Mouse (Mus musculus): ENCODE results near the gene Aldh3b1. TPM values are rescaled to one million over a fixed set of nuclear protein-coding genes. Genes with fewer than 3 reads are reported as not detected.

Aldh3b1 gene
- polyA plus RNA-seq, 1 experiment from 2014 or later = 1.7 TPM

Other genes starting within 250 kb of the Aldh3b1 start
- 7.3 and 7.9 TPM in 2 replicates for gene Lrp5, start 243.2 kb downstream of the Aldh3b1 start, polyA plus RNA-seq (2015; fragmentation: Nextera tagmentation; extraction: Ambion mirVana)
- gene 1810055G02Rik, start 221.5 kb downstream of the Aldh3b1 start, polyA plus RNA-seq (2015; fragmentation: Nextera tagmentation; extraction: Ambion mirVana) = 47.5 and 47.6 TPM in 2 replicates
- 34.1 and 36.0 TPM in 2 replicates for gene Kmt5b, start 162.4 kb downstream of the Aldh3b1 start, polyA plus RNA-seq (2015; fragmentation: Nextera tagmentation; extraction: Ambion mirVana)
- 54.8 and 56.5 TPM in 2 replicates for gene Chka, start 78.0 kb downstream of the Aldh3b1 start, polyA plus RNA-seq (2015; fragmentation: Nextera tagmentation; extraction: Ambion mirVana)
- gene Tcirg1, start 22.7 kb downstream of the Aldh3b1 start, polyA plus RNA-seq (2015; fragmentation: Nextera tagmentation; extraction: Ambion mirVana) = 53.7 and 58.0 TPM in 2 replicates
- 258 and 278 TPM in 2 replicates for gene Ndufs8, start 17.0 kb downstream of the Aldh3b1 start, polyA plus RNA-seq (2015; fragmentation: Nextera tagmentation; extraction: Ambion mirVana)
- 15.8 and 16.6 TPM in 2 replicates for gene Unc93b1, start 5.4 kb upstream of the Aldh3b1 start, polyA plus RNA-seq (2015; fragmentation: Nextera tagmentation; extraction: Ambion mirVana)
- 0.24 TPM in 1 of 2 replicates, not detected in the other for gene Aldh3b3, start 28.8 kb upstream of the Aldh3b1 start, polyA plus RNA-seq (2015; fragmentation: Nextera tagmentation; extraction: Ambion mirVana)
- 7.9 and 8.2 TPM in 2 replicates for gene Aldh3b2, start 42.5 kb upstream of the Aldh3b1 start, polyA plus RNA-seq (2015; fragmentation: Nextera tagmentation; extraction: Ambion mirVana)
- 3.1 and 3.7 TPM in 2 replicates for gene Acy3, start 56.8 kb upstream of the Aldh3b1 start, polyA plus RNA-seq (2015; fragmentation: Nextera tagmentation; extraction: Ambion mirVana)
- gene Tbx10, start 62.9 kb upstream of the Aldh3b1 start, polyA plus RNA-seq (2015; fragmentation: Nextera tagmentation; extraction: Ambion mirVana) = not detected in 2 replicates
- 36.5 and 37.8 TPM in 2 replicates for gene Nudt8, start 70.8 kb upstream of the Aldh3b1 start, polyA plus RNA-seq (2015; fragmentation: Nextera tagmentation; extraction: Ambion mirVana)
- 5.6 and 6.5 TPM in 2 replicates for gene Gm49405, start 70.8 kb upstream of the Aldh3b1 start, polyA plus RNA-seq (2015; fragmentation: Nextera tagmentation; extraction: Ambion mirVana)
- 7.3 and 8.1 TPM in 2 replicates for gene Doc2g, start 73.5 kb upstream of the Aldh3b1 start, polyA plus RNA-seq (2015; fragmentation: Nextera tagmentation; extraction: Ambion mirVana)
- gene Ndufv1, start 83.0 kb upstream of the Aldh3b1 start, polyA plus RNA-seq (2015; fragmentation: Nextera tagmentation; extraction: Ambion mirVana) = 178 and 206 TPM in 2 replicates
- gene Gstp1, start 108.2 kb upstream of the Aldh3b1 start, polyA plus RNA-seq (2015; fragmentation: Nextera tagmentation; extraction: Ambion mirVana) = 535 and 609 TPM in 2 replicates
- 1.2 and 3.4 TPM in 2 replicates for gene Gstp2, start 116.2 kb upstream of the Aldh3b1 start, polyA plus RNA-seq (2015; fragmentation: Nextera tagmentation; extraction: Ambion mirVana)
- gene Gstp3, start 129.8 kb upstream of the Aldh3b1 start, polyA plus RNA-seq (2015; fragmentation: Nextera tagmentation; extraction: Ambion mirVana) = 0.32 and 0.41 TPM in 2 replicates
- not detected in 2 replicates for gene Cabp2, start 151.8 kb upstream of the Aldh3b1 start, polyA plus RNA-seq (2015; fragmentation: Nextera tagmentation; extraction: Ambion mirVana)
- 55.6 and 62.3 TPM in 2 replicates for gene Cdk2ap2, start 167.4 kb upstream of the Aldh3b1 start, polyA plus RNA-seq (2015; fragmentation: Nextera tagmentation; extraction: Ambion mirVana)
- 6.4 and 8.3 TPM in 2 replicates for gene Pitpnm1, start 170.2 kb upstream of the Aldh3b1 start, polyA plus RNA-seq (2015; fragmentation: Nextera tagmentation; extraction: Ambion mirVana)
- 97.6 and 107 TPM in 2 replicates for gene Aip, start 196.1 kb upstream of the Aldh3b1 start, polyA plus RNA-seq (2015; fragmentation: Nextera tagmentation; extraction: Ambion mirVana)
- not detected in 2 replicates for gene Gpr152, start 210.0 kb upstream of the Aldh3b1 start, polyA plus RNA-seq (2015; fragmentation: Nextera tagmentation; extraction: Ambion mirVana)
- gene Cabp4, start 214.2 kb upstream of the Aldh3b1 start, polyA plus RNA-seq (2015; fragmentation: Nextera tagmentation; extraction: Ambion mirVana) = not detected in 2 replicates
- 129 and 150 TPM in 2 replicates for gene Coro1b, start 218.8 kb upstream of the Aldh3b1 start, polyA plus RNA-seq (2015; fragmentation: Nextera tagmentation; extraction: Ambion mirVana)
- 2.8 and 3.0 TPM in 2 replicates for gene Ptprcap, start 223.8 kb upstream of the Aldh3b1 start, polyA plus RNA-seq (2015; fragmentation: Nextera tagmentation; extraction: Ambion mirVana)
- gene Rps6kb2, start 233.5 kb upstream of the Aldh3b1 start, polyA plus RNA-seq (2015; fragmentation: Nextera tagmentation; extraction: Ambion mirVana) = 65.5 and 69.6 TPM in 2 replicates
- 1.7 and 3.0 TPM in 2 replicates for gene Carns1, start 245.7 kb upstream of the Aldh3b1 start, polyA plus RNA-seq (2015; fragmentation: Nextera tagmentation; extraction: Ambion mirVana)